Mouse (Mus musculus) embryonic fibroblast, embryonic 13.5 days (primary cell): ENCODE results near the gene Agps. TPM values are rescaled to one million over a fixed set of nuclear protein-coding genes. Genes with fewer than 3 reads are reported as not detected.
"Not testable (repeated sequence)": the region's sequence is repeated elsewhere in the genome, so short reads cannot be mapped to it uniquely, and the experiment has no call there.

Experiments used
- H3K27ac ChIP-seq: 2 replicates; pipeline ENCODE4 v1.5.1; 2012; ENCODE audit warnings: low read length, control low read depth, inconsistent platforms; ENCODE audit not compliant: insufficient read depth
- H3K4me1 ChIP-seq: 2 replicates; pipeline ENCODE4 v1.6.1; 2011; ENCODE audit warnings: low read length; ENCODE audit not compliant: control insufficient read depth, insufficient read depth
- H3K4me3 ChIP-seq: 2 replicates; pipeline ENCODE4 v1.5.1; 2011; ENCODE audit warnings: mild to moderate bottlenecking, control low read depth, low read length; ENCODE audit not compliant: insufficient read depth
- CTCF ChIP-seq: IDR thresholded peaks from 2 replicates; pipeline ENCODE4 v1.5.1; 2011; ENCODE audit warnings: mild to moderate bottlenecking, control low read depth, low read length, moderate library complexity, borderline replicate concordance; ENCODE audit not compliant: insufficient read depth
- POLR2A ChIP-seq: IDR thresholded peaks from 2 replicates; pipeline ENCODE4 v1.6.1; 2011; ENCODE audit warnings: low read depth, mild to moderate bottlenecking, control low read depth, low read length, moderate library complexity
- polyA plus RNA-seq: library from polyadenylated mRNA; stranded (reverse); fragments of >200 nt; gene quantifications from 2 replicates; pipeline ENCODE4 v1.2.4, GENCODE M21; 2011; ENCODE audit warnings: low read depth; ENCODE audit not compliant: missing spikeins, insufficient read length

Gene Agps
- polyA plus RNA-seq, 1 experiment, result 71.1 TPM

DNA sequence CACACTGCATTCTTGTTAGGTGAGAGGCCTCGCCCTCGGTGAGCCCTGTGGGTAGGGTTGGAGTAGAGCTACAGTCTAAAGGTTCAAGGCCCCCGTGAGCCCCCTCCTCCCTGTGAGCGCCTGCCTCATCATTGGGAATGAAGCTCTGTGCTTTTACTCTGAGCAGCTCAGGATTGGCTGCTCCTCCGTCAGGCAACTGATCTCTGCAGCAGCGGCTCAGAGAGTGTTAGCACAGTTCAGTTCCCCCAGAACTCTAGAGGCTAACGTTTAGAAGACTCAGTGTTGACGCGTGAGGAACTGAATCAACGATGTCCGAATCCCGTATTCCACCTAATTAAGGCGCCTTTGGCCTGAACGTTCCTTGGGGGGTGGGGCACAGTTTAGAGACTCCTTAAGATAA lies 123.7 kb downstream of the Agps start:
- TF ChIP-seq CTCF (no peak), POLR2A (no peak)
- Histone ChIP-seq H3K4me1 (no peaks in the 10 kb centered on the region), H3K27ac (no peak overlapping the region), H3K4me3 (no peak overlapping the region)

- no peak overlapping the region for H3K4me3 ChIP-seq
- TF ChIP-seq CTCF (no peak), POLR2A (no peak)
- no peaks in the 10 kb centered on the region; the same call in 1 of the 2 replicates for H3K4me1 ChIP-seq
- H3K27ac ChIP-seq, result no peak overlapping the region
Measured at GRCm38 (mm10) chr2:75959183-75959849, 127.3 kb downstream of the Agps start.

- Histone ChIP-seq H3K27ac (no peak overlapping the region), H3K4me3 (no peak overlapping the region), H3K4me1 (no peaks in the 10 kb centered on the region; the same call in 1 of the 2 replicates)
- TF ChIP-seq POLR2A, result no peak
- TF ChIP-seq CTCF, result no peak
Measured at GRCm38 (mm10) chr2:75959850-75960365, 127.9 kb downstream of the Agps start.

DNA sequence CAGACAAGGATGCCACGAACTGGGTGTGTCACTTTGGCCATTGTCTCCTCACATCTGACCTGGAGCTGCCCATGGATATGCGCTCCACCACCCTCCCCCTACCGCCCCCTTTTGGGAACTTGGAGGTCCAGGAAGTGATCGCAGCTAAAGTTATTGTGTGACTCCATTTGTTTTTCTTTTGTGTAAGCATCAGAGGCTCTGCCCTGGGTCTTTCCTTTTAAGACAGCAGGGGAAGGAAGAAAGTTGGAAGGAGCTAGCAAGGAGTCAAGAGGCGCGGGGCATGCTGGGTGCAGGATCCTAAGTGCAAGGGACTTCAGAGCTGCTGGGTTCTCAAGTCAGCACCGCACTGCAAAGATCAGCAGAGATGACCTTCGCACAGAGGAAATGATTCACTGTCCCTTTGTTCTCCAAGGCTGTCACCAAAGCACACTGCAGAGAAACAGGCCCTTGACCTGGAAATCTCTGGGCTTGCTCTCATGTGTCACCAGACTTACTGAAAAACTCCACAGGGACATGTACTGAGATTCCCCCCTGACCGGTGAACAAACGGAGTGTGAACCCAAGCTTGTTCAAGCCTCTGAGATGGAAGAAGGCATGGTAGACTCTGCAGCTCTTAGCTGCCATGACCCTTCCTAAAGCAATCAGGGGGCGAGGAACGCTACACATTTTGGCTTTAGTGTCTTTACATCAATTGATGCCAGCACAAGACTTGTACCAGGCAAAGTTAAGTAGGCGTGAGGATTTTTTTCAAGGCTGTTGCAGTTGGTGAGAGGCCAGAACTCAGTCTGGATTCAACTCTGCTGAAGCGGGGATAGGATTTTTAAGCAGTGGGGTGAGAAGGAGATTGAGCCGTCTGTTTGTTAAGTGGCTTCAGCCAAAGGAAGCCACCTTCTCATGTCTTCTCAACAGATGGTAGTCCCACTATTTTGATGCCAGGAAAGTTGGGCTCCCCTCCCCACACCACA lies 128.7 kb downstream of the Agps start:
- Histone ChIP-seq H3K4me3 (no peak overlapping the region), H3K4me1 (no peaks in the 10 kb centered on the region; the same call in 1 of the 2 replicates), H3K27ac (no peak overlapping the region)
- TF ChIP-seq POLR2A (no peak), CTCF (no peak)

- no peak for TF ChIP-seq CTCF
- TF ChIP-seq POLR2A, result no peak
- Histone ChIP-seq H3K4me1 (no peaks in the 10 kb centered on the region; the same call in 1 of the 2 replicates), H3K4me3 (no peak overlapping the region), H3K27ac (no peak overlapping the region)
Measured at GRCm38 (mm10) chr2:75963211-75963840, 131.3 kb downstream of the Agps start.

- 0 out of 2 replicates have a peak overlapping the region, but pooled peaks have one; percentile 7 for H3K27ac ChIP-seq
- H3K4me1 ChIP-seq, result no peaks in the 10 kb centered on the region; the same call in 1 of the 2 replicates
- H3K4me3 ChIP-seq, result no peak overlapping the region
- no peak for TF ChIP-seq CTCF
- no peak for TF ChIP-seq POLR2A
Measured at GRCm38 (mm10) chr2:75964051-75964450, 132.1 kb downstream of the Agps start.

DNA sequence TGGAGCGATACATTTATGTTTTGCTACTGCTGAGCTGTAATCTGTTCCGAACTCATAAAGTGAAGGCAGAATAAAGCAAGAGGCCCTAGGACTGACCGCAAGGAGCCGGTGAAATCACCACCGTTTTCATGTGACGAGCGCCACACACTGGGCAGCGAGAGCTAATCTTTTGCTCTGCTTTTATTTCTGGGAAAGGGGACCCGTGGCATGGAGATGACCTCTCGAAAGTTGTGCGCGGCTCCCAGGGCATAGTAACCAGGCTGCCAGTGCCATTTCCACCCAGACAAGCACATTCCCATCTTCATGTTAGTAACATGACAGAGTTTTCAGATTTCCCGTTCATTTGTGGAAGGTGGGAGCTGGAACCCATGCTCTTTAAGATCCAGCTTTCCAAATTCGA lies 132.5 kb downstream of the Agps start:
- H3K4me1 ChIP-seq, result no peaks in the 10 kb centered on the region; the same call in 1 of the 2 replicates
- TF ChIP-seq CTCF, result peak; percentile 35; the same call in 1 of the 2 replicates
- TF ChIP-seq POLR2A, result no peak
- 0 out of 2 replicates have a peak overlapping the region, but pooled peaks have one; percentile 7 for H3K27ac ChIP-seq
- no peak overlapping the region for H3K4me3 ChIP-seq

DNA sequence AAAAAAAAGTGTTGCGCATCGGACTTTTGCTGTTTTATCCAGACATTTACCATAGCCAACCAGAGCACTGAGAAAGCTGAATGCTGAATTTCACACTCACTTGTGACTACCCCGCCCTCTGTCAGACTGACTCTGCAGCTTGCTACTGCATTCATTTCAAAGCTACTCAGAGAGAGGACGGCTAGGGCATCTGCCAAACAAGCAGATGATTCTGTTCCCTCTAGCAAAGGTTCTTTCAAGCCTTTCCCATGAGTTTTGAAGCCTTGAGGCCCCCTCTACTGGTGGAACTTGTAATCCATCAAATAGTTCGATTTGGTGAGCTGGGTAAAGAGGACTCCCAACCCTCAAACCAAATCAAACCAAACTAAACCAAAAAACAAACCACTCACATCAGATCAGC lies 133.0 kb downstream of the Agps start:
- Histone ChIP-seq H3K4me1 (no peaks in the 10 kb centered on the region; the same call in 1 of the 2 replicates), H3K27ac (no peak overlapping the region), H3K4me3 (no peak overlapping the region)
- TF ChIP-seq CTCF (no peak), POLR2A (no peak)

GRCm38 (mm10) chr2:75974131-75974530 lies 142.2 kb downstream of the Agps start:
- Histone ChIP-seq H3K27ac (no peak overlapping the region), H3K4me1 (no peaks in the 10 kb centered on the region), H3K4me3 (no peak overlapping the region)
- no peak for TF ChIP-seq POLR2A
- no peak for TF ChIP-seq CTCF

DNA sequence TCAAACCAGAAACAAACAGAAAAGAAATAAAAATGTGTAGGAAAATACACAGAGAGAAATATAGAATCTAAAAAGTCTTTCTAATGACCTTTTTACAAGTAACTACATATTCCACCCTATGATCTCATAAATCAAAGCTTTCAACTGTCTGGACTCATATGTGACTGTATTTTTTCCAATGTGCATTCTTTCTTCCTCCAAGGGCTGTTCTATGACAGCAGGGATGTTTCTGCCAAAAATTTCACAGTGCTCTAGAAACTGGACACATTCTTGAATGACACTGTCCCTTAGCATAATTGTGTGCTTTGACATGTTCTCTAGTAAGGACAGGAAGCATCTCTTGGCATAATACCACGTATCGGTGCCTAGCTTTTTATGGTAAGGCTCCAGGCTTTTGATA lies 144.1 kb downstream of the Agps start:
- H3K4me3 ChIP-seq, H3K4me1 ChIP-seq, H3K27ac ChIP-seq: not testable (repeated sequence)

GRCm38 (mm10) chr2:75977752-75978368 lies 145.9 kb downstream of the Agps start, which contains the start of gene Ttc30a2:
TSS of gene Ttc30a2 (minus strand) at chr2:75978170.
- not testable (repeated sequence) for H3K4me3 ChIP-seq, H3K27ac ChIP-seq, H3K4me1 ChIP-seq
